Mouse (Mus musculus) heart, adult 9 months (tissue): ENCODE results near the gene Tmem59l.
"Not testable (repeated sequence)": the region's sequence is repeated elsewhere in the genome, so short reads cannot be mapped to it uniquely, and the experiment has no call there.

ENCODE experiments used
- DNase-seq, 2 experiments: peaks; one replicate each; pipeline ENCODE4 v3.0.0; 2022; ENCODE audit warnings: low spot score in 2 of 2

The Tmem59l gene

DNA sequence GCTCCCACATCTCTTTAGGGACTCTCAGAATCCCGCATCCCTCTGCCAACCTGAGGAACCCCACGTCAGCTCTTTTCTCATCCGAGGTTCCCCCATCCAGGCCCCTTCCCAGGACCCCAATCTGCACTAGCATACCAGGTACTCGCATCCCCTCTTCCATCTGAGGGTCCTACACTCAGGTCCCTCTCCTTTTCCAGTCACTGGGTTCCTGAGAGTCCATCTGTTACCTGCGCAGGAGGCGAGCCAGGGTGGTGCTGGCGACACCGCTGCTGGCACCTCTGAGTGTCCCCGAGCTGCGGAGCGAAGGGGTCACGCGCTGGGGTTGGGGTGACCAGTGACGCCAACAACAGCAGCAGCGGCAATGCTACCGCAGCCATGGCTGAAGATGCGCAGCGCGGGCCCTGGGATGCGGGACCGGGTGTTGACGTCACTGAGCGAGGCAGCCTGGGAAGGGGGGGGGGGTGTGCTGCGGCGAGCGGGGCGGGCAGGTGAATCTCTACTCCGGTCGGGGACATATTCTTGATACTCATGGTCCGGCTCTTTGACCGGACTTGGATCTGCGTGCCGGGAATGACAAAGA is at the start of gene Tmem59l:
TSS of gene Tmem59l (minus strand) at position 418 of the 580 bp plus-strand sequence.
- no peak for DNase-seq

- no peak for DNase-seq
These were observed 48.5 kb upstream of the Tmem59l start for GRCm38 (mm10) chr8:70535701-70536100.

GRCm38 (mm10) chr8:70535221-70535620 is 48.1 kb upstream of the Tmem59l start:
- DNase-seq: no peak

GRCm38 (mm10) chr8:70534281-70534680 is 47.1 kb upstream of the Tmem59l start:
- no peak for DNase-seq

GRCm38 (mm10) chr8:70530314-70530713 is 43.2 kb upstream of the Tmem59l start:
- no peak for DNase-seq

DNA sequence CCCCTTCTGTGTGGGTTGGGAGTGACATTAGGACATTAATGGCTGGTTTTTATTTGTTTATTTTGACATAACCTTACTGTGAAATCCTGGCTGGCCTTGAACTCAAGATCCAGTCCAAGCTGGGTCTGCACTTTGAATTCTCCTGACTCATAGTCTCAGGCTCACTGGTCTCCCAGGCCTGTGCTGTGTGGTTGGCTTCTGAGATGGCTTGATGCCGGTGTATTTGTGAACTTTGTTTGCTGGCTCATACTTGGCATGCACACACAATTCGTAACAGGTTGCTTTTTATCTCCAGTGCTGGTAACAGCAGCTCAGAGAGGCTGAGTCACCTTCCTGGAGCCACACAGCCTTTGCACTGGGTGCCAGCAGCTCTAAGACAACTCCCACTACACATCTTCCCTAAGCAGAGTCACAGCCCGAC is 42.6 kb upstream of the Tmem59l start:
- DNase-seq: no peak

DNA sequence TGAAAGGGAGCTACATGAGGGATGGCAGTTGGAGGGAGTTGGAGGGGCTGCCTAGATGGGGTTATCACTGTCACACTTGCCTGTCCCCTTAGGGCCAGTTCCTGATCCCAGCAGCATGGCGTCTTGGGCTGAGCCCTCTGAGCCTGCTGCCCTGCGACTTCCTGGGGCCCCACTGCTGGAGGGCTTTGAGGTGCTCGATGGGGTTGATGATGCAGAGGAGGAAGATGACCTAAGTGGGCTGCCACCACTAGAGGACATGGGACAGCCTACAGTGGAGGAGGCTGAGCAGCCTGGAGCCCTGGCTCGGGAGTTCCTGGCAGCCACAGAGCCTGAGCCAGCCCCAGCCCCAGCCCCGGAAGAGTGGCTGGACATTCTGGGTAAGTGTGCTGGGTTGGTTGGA is 42.1 kb upstream of the Tmem59l start:
- no peak for DNase-seq

DNA sequence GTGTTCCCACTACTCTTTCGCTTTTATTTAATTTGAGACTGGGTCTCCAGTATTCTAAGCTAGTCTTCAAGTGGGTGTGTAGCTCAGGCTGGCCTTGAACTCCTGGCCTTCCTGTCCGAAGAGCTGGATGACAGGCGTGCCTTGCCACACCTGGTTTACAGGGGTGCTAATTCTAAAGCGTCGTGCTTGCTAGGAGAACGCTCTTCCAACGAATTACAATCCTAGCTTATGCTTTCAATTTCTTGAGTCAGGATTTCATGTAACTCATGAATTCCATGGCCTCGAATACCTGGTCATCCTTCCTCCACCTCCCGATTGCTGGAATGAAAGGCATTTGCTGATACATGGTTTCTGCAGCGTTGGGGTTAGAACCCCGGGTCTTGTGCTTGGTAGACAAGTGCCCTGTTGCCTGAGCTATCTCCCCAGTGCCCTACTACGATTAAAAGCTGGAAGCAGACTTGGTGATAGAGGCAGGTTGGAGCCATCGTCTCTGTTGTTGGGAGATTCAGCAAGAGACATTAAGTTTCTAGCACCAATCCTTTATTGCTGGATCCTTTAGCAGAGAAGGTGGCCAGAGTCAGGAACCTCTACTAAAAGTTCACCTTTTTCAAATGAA is 41.1 kb upstream of the Tmem59l start:
- no peak for DNase-seq

GRCm38 (mm10) chr8:70527512-70528181 is 40.5 kb upstream of the Tmem59l start, which contains the start of the genes Fkbp8 and Kxd1:
TSS of gene Fkbp8 (plus strand) at chr8:70527724.
TSS of gene Kxd1 (minus strand) at chr8:70527956.
- DNase-seq: peak; percentile 96 to 98

DNA sequence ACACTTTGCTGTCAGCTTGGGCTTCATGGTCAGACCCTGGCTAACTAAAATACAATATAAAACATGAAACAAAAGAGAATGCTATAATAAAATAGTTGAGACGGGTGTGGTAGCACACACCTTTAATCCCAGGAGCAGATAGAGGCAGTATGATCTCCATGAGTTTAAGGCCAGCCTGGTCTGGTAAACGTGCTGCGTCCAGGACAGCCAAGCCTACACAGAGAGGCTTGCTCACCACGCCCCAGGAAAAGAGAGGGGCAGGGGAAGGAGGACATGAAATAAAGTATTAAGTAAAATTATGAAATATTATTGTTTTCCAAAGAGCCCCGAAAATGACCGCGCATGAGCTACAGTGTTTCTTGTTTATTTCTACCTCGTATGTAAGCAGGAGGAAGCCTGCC is 40.0 kb upstream of the Tmem59l start:
- no peak for DNase-seq

GRCm38 (mm10) chr8:70522592-70523403 is 35.6 kb upstream of the Tmem59l start:
- peak; percentile 96 to 97 for DNase-seq

DNA sequence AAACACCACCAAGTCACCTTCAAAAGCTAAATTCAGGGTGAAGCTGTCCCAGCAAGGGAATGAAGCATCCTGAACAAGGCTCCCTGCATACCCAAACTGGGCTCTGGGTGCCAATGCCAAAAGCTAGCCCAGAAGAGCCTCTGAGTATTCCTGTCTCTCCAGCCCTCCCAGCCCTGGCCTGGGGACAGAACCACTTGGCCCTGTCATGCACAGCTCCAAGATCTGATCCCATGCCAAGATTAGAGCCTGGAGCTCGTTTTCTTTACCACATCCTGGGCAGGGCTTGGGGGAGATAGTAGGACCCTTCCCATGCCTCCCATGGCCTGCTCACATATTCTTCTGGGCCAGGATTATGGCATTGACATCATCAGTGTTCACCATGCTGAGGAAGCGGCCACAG is 32.4 kb upstream of the Tmem59l start:
- no peak for DNase-seq

GRCm38 (mm10) chr8:70519043-70519442 is 31.9 kb upstream of the Tmem59l start:
- DNase-seq: no peak

DNA sequence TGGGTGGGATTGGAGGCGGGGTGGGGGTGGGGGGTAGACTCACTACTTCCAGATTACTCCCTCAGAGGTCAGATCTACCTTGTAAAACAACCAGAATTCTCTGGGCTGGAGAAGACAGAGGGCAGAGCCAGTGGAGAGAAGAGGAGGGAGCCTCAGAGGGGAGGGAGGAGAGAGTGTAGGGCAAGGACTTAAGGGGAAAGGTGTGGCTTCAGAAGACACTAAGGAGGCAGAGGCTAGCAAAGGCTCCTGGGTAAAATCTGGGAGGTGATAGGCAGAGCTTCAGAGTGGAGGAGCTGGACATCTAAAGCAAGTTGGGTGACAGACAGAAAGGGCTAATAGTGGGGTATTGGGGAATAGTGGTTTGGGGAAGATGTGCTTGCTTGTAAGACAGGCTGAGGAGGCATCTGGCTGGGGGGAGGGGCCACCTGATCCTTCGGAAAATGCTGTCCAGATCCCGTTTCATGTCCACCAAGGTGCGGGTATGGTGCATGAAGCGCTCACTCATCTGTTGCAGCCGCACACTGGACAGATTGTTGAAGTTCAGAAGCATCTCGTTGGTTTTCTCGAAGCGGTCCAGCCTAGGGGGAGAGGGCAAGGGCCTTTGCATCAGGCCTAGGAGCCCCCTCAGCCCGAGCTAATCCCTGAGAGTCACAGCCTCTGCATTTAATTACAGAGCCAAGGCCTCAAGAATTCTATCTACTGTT is 30.9 kb upstream of the Tmem59l start:
- DNase-seq: no peak

DNA sequence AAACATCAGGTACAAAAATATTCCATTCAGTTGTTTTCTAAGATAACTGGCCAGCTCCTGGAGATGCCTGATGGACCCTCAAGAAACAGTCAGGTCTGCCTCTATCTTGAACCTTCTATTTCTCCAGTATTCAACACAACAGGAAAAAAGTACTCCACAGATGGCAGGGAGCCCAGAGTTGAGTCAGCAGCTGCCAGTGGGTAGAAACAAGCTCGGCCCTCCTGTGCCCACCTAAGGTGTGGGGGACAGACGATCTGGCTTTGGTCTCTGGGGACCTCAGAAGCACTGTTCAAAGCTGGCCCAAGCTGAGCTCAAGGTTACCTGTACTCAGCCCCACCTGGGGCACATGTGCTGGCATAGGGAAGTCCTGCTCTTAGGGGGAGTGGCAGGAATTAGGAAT is 26.3 kb upstream of the Tmem59l start:
- no peak for DNase-seq

- no peak for DNase-seq
These were observed 25.2 kb upstream of the Tmem59l start for GRCm38 (mm10) chr8:70512253-70512903.

GRCm38 (mm10) chr8:70511770-70512169 is 24.6 kb upstream of the Tmem59l start:
- no peak for DNase-seq

- not testable (repeated sequence) for DNase-seq
These were observed 24.0 kb upstream of the Tmem59l start for GRCm38 (mm10) chr8:70511174-70511573.

DNA sequence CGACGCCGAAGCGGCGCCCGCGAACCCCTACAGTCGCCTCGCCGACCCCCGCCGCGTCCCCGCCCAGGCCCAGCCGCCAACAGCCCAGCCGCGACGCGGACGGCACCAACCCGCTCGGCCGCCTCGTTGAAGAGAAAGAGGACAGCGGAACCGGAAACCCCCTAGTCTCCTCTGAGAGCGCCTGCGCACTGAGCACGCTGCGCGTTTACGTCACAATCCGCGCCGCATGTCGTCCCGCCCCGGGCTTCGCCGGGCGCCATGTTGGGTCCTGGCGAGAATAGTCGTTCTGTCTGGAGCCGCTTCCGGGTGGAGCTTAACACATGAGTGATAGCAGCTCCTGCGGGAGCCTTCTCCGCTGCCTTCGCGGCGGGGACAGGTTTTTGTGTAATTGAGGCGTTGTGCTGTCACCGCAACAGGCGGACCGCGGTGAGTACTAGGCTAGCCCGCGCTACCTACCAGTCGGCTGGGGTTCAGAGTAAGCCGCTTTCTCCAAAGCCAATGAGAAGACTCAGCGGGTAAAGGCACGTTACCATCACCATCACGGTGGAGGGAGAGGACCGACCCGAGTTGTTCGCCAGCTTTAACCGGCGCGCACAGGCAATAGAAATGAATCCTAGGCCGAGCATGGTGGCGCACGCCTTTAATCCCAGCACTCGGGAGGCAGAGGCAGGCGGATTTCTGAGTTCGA is 23.2 kb upstream of the Tmem59l start, which contains the start of gene Uba52:
TSS of gene Uba52 (minus strand) at position 574 of the 688 bp plus-strand sequence.
- peak; percentile 96 to 97 for DNase-seq

DNA sequence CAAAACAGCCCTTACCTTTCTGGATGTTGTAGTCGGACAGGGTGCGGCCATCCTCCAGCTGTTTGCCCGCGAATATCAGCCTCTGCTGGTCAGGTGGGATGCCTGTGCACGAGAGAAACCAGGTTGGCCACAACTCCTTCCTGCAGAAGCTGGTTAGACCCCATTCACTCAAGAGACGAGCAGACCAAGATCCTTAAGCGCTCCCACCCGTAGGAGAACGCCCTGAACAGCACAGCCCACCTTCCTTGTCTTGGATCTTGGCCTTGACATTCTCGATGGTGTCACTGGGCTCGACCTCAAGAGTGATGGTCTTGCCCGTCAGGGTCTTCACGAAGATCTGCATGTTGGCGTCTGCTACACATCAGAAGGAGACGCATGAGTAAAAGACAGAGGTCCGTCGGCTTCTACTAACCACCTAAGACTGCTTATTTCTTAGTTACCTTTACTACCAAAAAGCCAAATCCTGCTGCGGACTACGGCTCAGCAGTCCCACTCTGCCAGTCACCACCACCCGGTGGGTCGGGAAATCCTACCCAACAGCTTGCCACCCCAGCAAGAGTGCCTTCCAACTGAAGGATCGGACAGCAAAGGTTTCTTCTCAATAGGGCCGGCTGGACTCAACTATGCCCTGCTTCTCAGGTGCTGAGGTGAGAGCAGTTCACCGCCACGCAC is 22.3 kb upstream of the Tmem59l start:
- no peak for DNase-seq
